Mouse (Mus musculus): ENCODE results near the gene Tex50. TPM values are rescaled to one million over a fixed set of nuclear protein-coding genes. Genes with fewer than 3 reads are reported as not detected.

The Tex50 gene
- polyA plus RNA-seq, 1 experiment from 2014 or later = not detected

GRCm38 (mm10) chr1:161139496-161139895 is 19.6 kb downstream of the Tex50 start:
- 84% methylated on average over 2 of the region's 2 CpGs for WGBS
- no peaks in the 10 kb centered on the region for H3K27me3 ChIP-seq (ENCODE audit: control insufficient read depth, insufficient read depth, low read length)

DNA sequence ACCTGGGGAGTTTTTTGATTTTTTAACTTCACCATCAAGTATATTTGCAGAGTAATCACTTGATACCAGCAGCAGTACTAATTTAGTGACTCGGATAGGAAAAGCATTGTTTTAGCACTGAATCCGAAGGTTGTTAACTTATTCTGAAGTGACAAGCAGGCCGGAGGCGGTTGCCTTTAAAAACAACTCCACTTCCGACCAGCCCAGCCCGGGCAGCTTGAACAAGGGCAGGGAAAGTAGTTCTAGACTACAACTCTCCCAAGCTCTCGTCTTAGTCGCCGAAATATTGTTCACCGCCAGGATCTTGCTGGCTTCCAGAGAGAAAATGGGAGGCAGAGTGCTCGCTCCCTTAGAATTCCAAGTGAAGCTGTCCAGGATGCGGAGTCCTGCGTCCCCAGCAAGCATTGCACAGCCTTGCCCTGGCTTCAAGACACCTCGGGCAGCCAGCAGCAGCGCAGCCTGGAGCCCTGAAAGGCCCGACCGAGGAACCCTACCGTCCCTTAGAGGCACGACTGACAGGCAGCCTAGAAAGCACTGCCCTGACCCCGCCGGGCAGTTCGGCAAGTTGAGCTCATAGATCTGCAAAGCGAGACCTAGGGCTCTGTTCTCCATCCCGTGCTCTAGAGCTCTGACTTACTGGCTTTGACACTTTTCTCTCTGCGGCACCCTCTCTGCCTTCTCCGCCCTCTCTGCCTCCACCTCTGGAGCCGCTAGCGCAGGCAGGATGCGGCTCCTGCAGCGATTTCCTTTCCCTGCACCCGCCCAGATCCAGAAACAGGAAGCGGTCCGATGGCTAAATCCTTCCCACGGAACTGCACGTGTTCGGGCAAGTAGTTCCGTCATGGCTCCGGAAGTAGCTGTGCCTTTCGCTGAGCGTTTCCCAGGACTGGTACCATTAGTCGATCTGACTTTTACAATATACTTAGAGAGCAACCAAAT is 28.1 kb downstream of the Tex50 start, which contains the start of gene Klhl20:
Gene Klhl20 (minus strand): TSS at position 786 of the 939 bp plus-strand sequence.
- ATAC-seq (ENCODE audit: low FRiP score) (peak; percentile 94), DNase-seq (ENCODE audit: low spot score, missing footprints) (peak; percentile 99)
- Histone ChIP-seq H3K36me3 (ENCODE audit: control insufficient read depth, insufficient read depth, low read length) (no peaks in the 10 kb centered on the region), H3K27me3 (ENCODE audit: control insufficient read depth, insufficient read depth, low read length) (no peaks in the 10 kb centered on the region), H3K9ac (ENCODE audit: low read length) (peak within 1 kb of the TSS; percentile 90), H3K9me3 (ENCODE audit: control insufficient read depth, low read length) (no peaks in the 10 kb centered on the region), H3K4me1 (ENCODE audit: control insufficient read depth, insufficient read depth, low read length) (peaks cover 4% of the 10 kb centered on the region; the same call in 1 of the 2 replicates), H3K4me3 (ENCODE audit: low read depth, low read length) (peak within 1 kb of the TSS; percentile 84), H3K27ac (ENCODE audit: low read depth, low read length) (peak within 1 kb of the TSS; percentile 45; the same call in 1 of the 2 replicates), H3K4me2 (peak within 1 kb of the TSS; percentile 71)
- WGBS = 4% methylated on average over 41 of the region's 41 CpGs

More at GRCm38 (mm10) chr1:161139496-161139895, 19.6 kb downstream of the Tex50 start:
- DNase-seq (ENCODE audit: low spot score, missing footprints) = no peak
- H3K9me3 ChIP-seq (ENCODE audit: control insufficient read depth, low read length) = no peaks in the 10 kb centered on the region
- H3K4me1 ChIP-seq (ENCODE audit: control insufficient read depth, insufficient read depth, low read length) = no peaks in the 10 kb centered on the region
- H3K36me3 ChIP-seq (ENCODE audit: control insufficient read depth, insufficient read depth, low read length) = no peaks in the 10 kb centered on the region
- H3K4me3 ChIP-seq (ENCODE audit: low read depth, low read length) = no peak overlapping the region
- no peak for ATAC-seq (ENCODE audit: low FRiP score)
- H3K4me2 ChIP-seq = no peak overlapping the region
- no peak overlapping the region for H3K27ac ChIP-seq (ENCODE audit: low read depth, low read length)
- no peak overlapping the region for H3K9ac ChIP-seq (ENCODE audit: low read length)

DNA sequence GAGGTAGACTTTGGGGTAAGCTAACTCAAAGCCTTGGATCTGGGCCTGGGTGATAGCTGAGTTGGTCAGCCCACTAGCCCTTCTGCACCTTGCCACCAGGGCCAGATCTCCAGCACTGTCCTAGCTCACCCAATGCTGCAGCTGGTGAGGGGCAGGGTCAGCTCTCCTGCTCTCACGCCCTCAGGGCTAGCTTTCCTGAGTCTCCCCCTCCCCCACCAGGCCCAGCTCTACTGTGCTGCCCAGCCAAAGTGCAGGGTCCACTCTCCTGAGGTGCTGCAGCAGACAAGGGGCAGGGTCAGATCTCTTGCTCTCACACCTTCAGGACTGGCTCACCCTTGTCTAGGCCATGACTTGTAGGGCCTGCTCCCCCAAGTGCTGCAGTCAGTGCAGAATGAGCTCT is 32.7 kb downstream of the Tex50 start:
- Histone ChIP-seq H3K4me2 (no peak overlapping the region), H3K27ac (ENCODE audit: low read depth, low read length) (no peak overlapping the region), H3K27me3 (ENCODE audit: control insufficient read depth, insufficient read depth, low read length) (no peaks in the 10 kb centered on the region), H3K4me3 (ENCODE audit: low read depth, low read length) (no peak overlapping the region), H3K9me3 (ENCODE audit: control insufficient read depth, low read length) (no peaks in the 10 kb centered on the region), H3K4me1 (ENCODE audit: control insufficient read depth, insufficient read depth, low read length) (peaks cover 4% of the 10 kb centered on the region; the same call in 1 of the 2 replicates), H3K36me3 (ENCODE audit: control insufficient read depth, insufficient read depth, low read length) (no peaks in the 10 kb centered on the region), H3K9ac (ENCODE audit: low read length) (no peak overlapping the region)
- DNase-seq (ENCODE audit: low spot score, missing footprints) (no peak), ATAC-seq (ENCODE audit: low FRiP score) (no peak)
- 75% methylated on average over 1 of the region's 1 CpGs for WGBS

- Histone ChIP-seq H3K27ac (ENCODE audit: low read depth, low read length) (no peak overlapping the region), H3K36me3 (ENCODE audit: control insufficient read depth, insufficient read depth, low read length) (no peaks in the 10 kb centered on the region)
These were observed 36.3 kb downstream of the Tex50 start for GRCm38 (mm10) chr1:161122661-161123418.

DNA sequence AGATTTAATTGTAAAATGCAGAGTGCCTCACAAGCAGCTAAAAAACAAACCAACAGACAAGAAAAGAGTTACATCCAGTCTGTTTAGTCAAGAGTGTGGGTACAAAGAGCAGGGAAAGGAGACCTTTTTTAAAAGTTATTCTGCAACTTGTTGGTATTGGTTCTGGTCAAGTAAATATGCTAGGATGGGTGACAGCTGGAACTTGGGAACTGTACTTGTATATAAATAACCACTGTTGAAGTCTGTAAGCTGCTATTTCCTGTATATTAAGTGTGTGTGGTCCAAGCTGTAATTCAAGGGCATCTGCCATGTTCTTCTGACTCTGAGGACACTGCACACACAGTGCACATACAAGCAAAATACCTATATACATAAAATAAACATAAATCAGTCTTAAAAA is 44.5 kb downstream of the Tex50 start:
- H3K4me3 ChIP-seq (ENCODE audit: low read depth, low read length) = no peak overlapping the region

More at GRCm38 (mm10) chr1:161122661-161123418, 36.3 kb downstream of the Tex50 start:
- H3K27me3 ChIP-seq (ENCODE audit: control insufficient read depth, insufficient read depth, low read length) = no peaks in the 10 kb centered on the region
- no peaks in the 10 kb centered on the region for H3K9me3 ChIP-seq (ENCODE audit: control insufficient read depth, low read length)
- no peaks in the 10 kb centered on the region for H3K4me1 ChIP-seq (ENCODE audit: control insufficient read depth, insufficient read depth, low read length)
- 88% methylated on average over 10 of the region's 10 CpGs for WGBS
- ATAC-seq (ENCODE audit: low FRiP score) (no peak), DNase-seq (ENCODE audit: low spot score, missing footprints) (no peak)
- no peak overlapping the region for H3K4me3 ChIP-seq (ENCODE audit: low read depth, low read length)
- H3K4me2 ChIP-seq = no peak overlapping the region
- H3K9ac ChIP-seq (ENCODE audit: low read length) = no peak overlapping the region

DNA sequence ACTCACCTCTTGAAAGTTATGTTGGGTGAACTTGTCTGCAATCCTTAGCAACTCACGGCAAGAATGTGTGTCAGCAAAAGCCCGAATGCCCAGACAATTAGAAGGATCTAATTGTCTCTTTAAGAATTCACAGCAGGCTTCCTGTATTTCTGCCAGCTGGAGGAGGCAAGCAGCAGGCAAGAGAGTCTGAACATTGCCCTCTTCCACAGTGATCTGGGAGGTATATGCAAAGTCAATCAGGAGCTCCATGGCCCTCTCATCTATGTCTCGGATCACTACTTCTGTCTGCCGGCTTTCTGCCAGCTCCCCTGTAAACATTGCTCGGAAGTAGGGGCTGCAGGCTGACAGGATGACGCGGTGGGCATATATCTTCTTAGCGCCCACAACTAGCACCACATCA is 49.9 kb downstream of the Tex50 start:
- no peak for ATAC-seq (ENCODE audit: low FRiP score)
- Histone ChIP-seq H3K4me1 (ENCODE audit: control insufficient read depth, insufficient read depth, low read length) (no peaks in the 10 kb centered on the region), H3K27me3 (ENCODE audit: control insufficient read depth, insufficient read depth, low read length) (no peaks in the 10 kb centered on the region), H3K36me3 (ENCODE audit: control insufficient read depth, insufficient read depth, low read length) (peaks cover 5% of the 10 kb centered on the region; the same call in 1 of the 2 replicates), H3K4me3 (ENCODE audit: low read depth, low read length) (no peak overlapping the region), H3K4me2 (no peak overlapping the region), H3K9me3 (ENCODE audit: control insufficient read depth, low read length) (no peaks in the 10 kb centered on the region), H3K9ac (ENCODE audit: low read length) (no peak overlapping the region), H3K27ac (ENCODE audit: low read depth, low read length) (no peak overlapping the region)
- DNase-seq (ENCODE audit: low spot score, missing footprints) = no peak
- 92% methylated on average over 8 of the region's 8 CpGs for WGBS

More for the DNA sequence above, 44.5 kb downstream of the Tex50 start:
- Histone ChIP-seq H3K36me3 (ENCODE audit: control insufficient read depth, insufficient read depth, low read length) (no peaks in the 10 kb centered on the region), H3K9ac (ENCODE audit: low read length) (no peak overlapping the region), H3K9me3 (ENCODE audit: control insufficient read depth, low read length) (no peaks in the 10 kb centered on the region), H3K27me3 (ENCODE audit: control insufficient read depth, insufficient read depth, low read length) (no peaks in the 10 kb centered on the region), H3K27ac (ENCODE audit: low read depth, low read length) (no peak overlapping the region), H3K4me1 (ENCODE audit: control insufficient read depth, insufficient read depth, low read length) (no peaks in the 10 kb centered on the region), H3K4me2 (no peak overlapping the region)
- ATAC-seq (ENCODE audit: low FRiP score) (no peak), DNase-seq (ENCODE audit: low spot score, missing footprints) (no peak)

Other genes starting within 250 kb of the Tex50 start
- gene Serpinc1, start 180.7 kb downstream of the Tex50 start, polyA plus RNA-seq (2014; fragmentation: Nextera tagmentation; extraction: Ambion mirVana) = 1.4 and 1.9 TPM in 2 replicates
- 10.7 and 15.0 TPM in 2 replicates for gene Zbtb37, start 124.5 kb downstream of the Tex50 start, polyA plus RNA-seq (2014; fragmentation: Nextera tagmentation; extraction: Ambion mirVana)
- gene Dars2, start 88.7 kb downstream of the Tex50 start, polyA plus RNA-seq (2014; fragmentation: Nextera tagmentation; extraction: Ambion mirVana) = 56.3 and 58.7 TPM in 2 replicates
- 41.6 and 45.8 TPM in 2 replicates for gene Cenpl, start 88.6 kb downstream of the Tex50 start, polyA plus RNA-seq (2014; fragmentation: Nextera tagmentation; extraction: Ambion mirVana)
- gene Klhl20, start 27.8 kb downstream of the Tex50 start, polyA plus RNA-seq (2014; fragmentation: Nextera tagmentation; extraction: Ambion mirVana) = 19.8 and 20.3 TPM in 2 replicates
- 5.9 and 6.0 TPM in 2 replicates for gene Ankrd45, start 16.6 kb downstream of the Tex50 start, polyA plus RNA-seq (2014; fragmentation: Nextera tagmentation; extraction: Ambion mirVana)
- 389 and 403 TPM in 2 replicates for gene Prdx6, start 91.9 kb upstream of the Tex50 start, polyA plus RNA-seq (2014; fragmentation: Nextera tagmentation; extraction: Ambion mirVana)
- 0.20 and 0.40 TPM in 2 replicates for gene Tnfsf4, start 236.1 kb upstream of the Tex50 start, polyA plus RNA-seq (2014; fragmentation: Nextera tagmentation; extraction: Ambion mirVana)

All from midbrain, embryonic 11.5 days (tissue).